Mouse (Mus musculus): ENCODE measurements at regions not wholly inside any gene's neighbourhood (a gene's known extent, or its start where the extent isn't known, plus 50 kb on each side); places are given as distances from the start of the nearest gene placed in this dataset.

- DNase-seq (ENCODE audit: low read depth, low spot score): no peak
- TF ChIP-seq MYB (IDR thresholded peaks at IDR 0.05; ENCODE audit: low read depth, low read length): no peak
- TF ChIP-seq MEF2A (IDR thresholded peaks at IDR 0.05; ENCODE audit: extremely low read depth, insufficient replicate concordance, low read depth, low read length, poor library complexity, severe bottlenecking): no peak
- TF ChIP-seq TAL1 (IDR thresholded peaks at IDR 0.05; ENCODE audit: low read length): no peak
- no peak for TF ChIP-seq CHD2 (IDR thresholded peaks at IDR 0.05; ENCODE audit: low read length)
- Histone ChIP-seq H3K4me3 (ENCODE audit: control insufficient read depth in 1 of 2, insufficient read depth in 1 of 2, low read depth in 2 of 2, low read length in 2 of 2) (no peak overlapping the region), H3K4me1 (ENCODE audit: control insufficient read depth in 1 of 2, insufficient read depth in 2 of 2, low read length in 2 of 2) (no peaks in the 10 kb centered on the region), H3K9ac (ENCODE audit: control insufficient read depth, low read depth, low read length, poor library complexity, severe bottlenecking) (no peak overlapping the region), H3K9me3 (replicated peaks; ENCODE audit: insufficient read depth, low read length) (no peaks in the 10 kb centered on the region), H3K36me3 (ENCODE audit: control insufficient read depth in 1 of 2, insufficient read depth in 2 of 2, low read length in 2 of 2) (no peaks in the 10 kb centered on the region), H3K27me3 (ENCODE audit: control insufficient read depth in 1 of 2, insufficient read depth in 2 of 2, low read length in 2 of 2) (no peaks in the 10 kb centered on the region), H3K79me2 (ENCODE audit: control insufficient read depth, insufficient read depth, low read length, poor library complexity) (no peaks in the 10 kb centered on the region), H3K27ac (ENCODE audit: control insufficient read depth, low read depth, low read length) (no peak overlapping the region)
Observed at GRCm38 (mm10) chr13:54847764-54848183, 58.6 kb downstream of the Tspan17 start.

GRCm38 (mm10) chr13:54851131-54851530 is 62.0 kb downstream of the Tspan17 start:
- TF ChIP-seq KAT2A (conservative IDR thresholded peaks at IDR 0.05; ENCODE audit: low read depth, low read length) (no peak), GABPA (IDR thresholded peaks at IDR 0.05; ENCODE audit: low read depth, low read length) (no peak), BHLHE40 (IDR thresholded peaks at IDR 0.05; ENCODE audit: borderline replicate concordance, low read depth, low read length) (no peak), MYC (IDR thresholded peaks at IDR 0.05; ENCODE audit: low read depth, low read length) (no peak), ETS1 (IDR thresholded peaks at IDR 0.05; ENCODE audit: low read depth, low read length) (no peak), ZKSCAN1 (IDR thresholded peaks at IDR 0.05; ENCODE audit: low read depth, low read length) (no peak), ZMIZ1 (IDR thresholded peaks at IDR 0.05; ENCODE audit: low read depth, low read length) (no peak), SMC3 (IDR thresholded peaks at IDR 0.05; ENCODE audit: low read depth, low read length) (no peak), GATA1 (IDR thresholded peaks at IDR 0.05; ENCODE audit: low read depth, low read length) (no peak), RCOR1 (IDR thresholded peaks at IDR 0.05; ENCODE audit: low read depth, low read length) (no peak), POLR2A (IDR thresholded peaks at IDR 0.05; ENCODE audit: control insufficient read depth in 1 of 2, insufficient read depth in 1 of 2, low read depth in 1 of 2, low read length in 2 of 2, poor library complexity in 1 of 2) (no peak), JUND (IDR thresholded peaks at IDR 0.05; ENCODE audit: low read depth, low read length) (no peak), TAL1 (IDR thresholded peaks at IDR 0.05; ENCODE audit: low read length) (no peak), CHD1 (IDR thresholded peaks at IDR 0.05; ENCODE audit: low read depth, low read length) (no peak), USF1 (IDR thresholded peaks at IDR 0.05; ENCODE audit: low read depth, low read length) (no peak), ZC3H11A (IDR thresholded peaks at IDR 0.05; ENCODE audit: low read depth, low read length) (no peak), EP300 (IDR thresholded peaks at IDR 0.05; ENCODE audit: low read depth in 1 of 2, low read length in 2 of 2) (no peak)
- no peaks in the 10 kb centered on the region for H3K79me2 ChIP-seq (ENCODE audit: control insufficient read depth, insufficient read depth, low read length, poor library complexity)
- DNase-seq (ENCODE audit: low read depth, low spot score): no peak
- no peaks in the 10 kb centered on the region for H3K4me1 ChIP-seq (ENCODE audit: control insufficient read depth in 1 of 2, insufficient read depth in 2 of 2, low read length in 2 of 2)
- H3K27ac ChIP-seq (ENCODE audit: control insufficient read depth, low read depth, low read length): no peak overlapping the region
- no peaks in the 10 kb centered on the region for H3K36me3 ChIP-seq (ENCODE audit: control insufficient read depth in 1 of 2, insufficient read depth in 2 of 2, low read length in 2 of 2)
- no peak overlapping the region for H3K4me3 ChIP-seq (ENCODE audit: control insufficient read depth in 1 of 2, insufficient read depth in 1 of 2, low read depth in 2 of 2, low read length in 2 of 2)
- H3K27me3 ChIP-seq (ENCODE audit: control insufficient read depth in 1 of 2, insufficient read depth in 2 of 2, low read length in 2 of 2): no peaks in the 10 kb centered on the region
- no peak overlapping the region for H3K9ac ChIP-seq (ENCODE audit: control insufficient read depth, low read depth, low read length, poor library complexity, severe bottlenecking)
- H3K9me3 ChIP-seq (replicated peaks; ENCODE audit: insufficient read depth, low read length): no peaks in the 10 kb centered on the region
